Mouse (Mus musculus) embryo, embryonic 10.5 days (tissue): ENCODE data around the gene Fbxl8.

ENCODE experiments used
- DNase-seq: peaks from one replicate; pipeline ENCODE4 v3.0.0-alpha.2; 2015; ENCODE audit warnings: low spot score

Fbxl8 gene

GRCm38 (mm10) chr8:105257318-105258114, 6.9 kb upstream of the Fbxl8 start:
- no peak for DNase-seq

- DNase-seq = peak; percentile 65
Measured at GRCm38 (mm10) chr8:105258911-105259720, 5.3 kb upstream of the Fbxl8 start.

- DNase-seq = peak; percentile 86
Measured at GRCm38 (mm10) chr8:105259721-105260320, 4.6 kb upstream of the Fbxl8 start.

GRCm38 (mm10) chr8:105260371-105261099, 3.9 kb upstream of the Fbxl8 start:
- DNase-seq = no peak

GRCm38 (mm10) chr8:105261326-105261980, 3.0 kb upstream of the Fbxl8 start:
- no peak for DNase-seq

GRCm38 (mm10) chr8:105263244-105263912, 1.1 kb upstream of the Fbxl8 start:
- no peak for DNase-seq

- DNase-seq = peak; percentile 29
Measured at GRCm38 (mm10) chr8:105265128-105265527, 680 bp downstream of the Fbxl8 start.

GRCm38 (mm10) chr8:105266775-105267174, 2.3 kb downstream of the Fbxl8 start:
- no peak for DNase-seq

- peak; percentile 82 for DNase-seq
Measured at GRCm38 (mm10) chr8:105268342-105269074, 4.1 kb downstream of the Fbxl8 start.

GRCm38 (mm10) chr8:105269075-105269458, 4.6 kb downstream of the Fbxl8 start:
- DNase-seq = peak; percentile 29

- DNase-seq = peak; percentile 45
Measured at GRCm38 (mm10) chr8:105269461-105269947, 5.1 kb downstream of the Fbxl8 start, which contains the start of gene Hsf4. Hsf4 (plus strand) TSS chr8:105269801.

GRCm38 (mm10) chr8:105270101-105270915, 5.9 kb downstream of the Fbxl8 start:
- DNase-seq = peak; percentile 29

- no peak for DNase-seq
Measured at GRCm38 (mm10) chr8:105270916-105271186, 6.4 kb downstream of the Fbxl8 start.

GRCm38 (mm10) chr8:105275387-105275786, 10.9 kb downstream of the Fbxl8 start:
- no peak for DNase-seq

- no peak for DNase-seq
Measured at GRCm38 (mm10) chr8:105275840-105276239, 11.4 kb downstream of the Fbxl8 start, which contains the start of gene Nol3. Nol3 (plus strand) TSS chr8:105276140.

- peak; percentile 67 for DNase-seq
Measured at GRCm38 (mm10) chr8:105276292-105277120, 12.1 kb downstream of the Fbxl8 start.

- no peak for DNase-seq
Measured at GRCm38 (mm10) chr8:105278911-105279334, 14.5 kb downstream of the Fbxl8 start.

- no peak for DNase-seq
Measured at GRCm38 (mm10) chr8:105280567-105280966, 16.1 kb downstream of the Fbxl8 start.
